Mouse (Mus musculus) adrenal gland, adult 2 months (tissue): Measurements from ENCODE around the gene Olfr577. TPM values are rescaled to one million over a fixed set of nuclear protein-coding genes. Genes with fewer than 3 reads are reported as not detected.

Experiments used
- DNase-seq: peaks from one replicate; pipeline ENCODE4 v3.0.0; 2021
- long read RNA-seq: library from polyadenylated mRNA; stranded (forward); transcript quantifications from one replicate; pipeline ENCODE4 v2.0.0, GENCODE M21; 2021
- polyA plus RNA-seq: library from polyadenylated mRNA; depleted of rRNA; stranded (reverse); fragments of >200 nt; gene quantifications from 2 replicates; pipeline ENCODE4 v1.2.3, GENCODE M21; 2012; rRNA removed
- total RNA-seq, 2 experiments: library from RNA; stranded (reverse); gene quantifications; 2 replicates each; pipeline ENCODE4 v1.2.3; 2021

The Olfr577 gene
- total RNA-seq, result not detected
- not detected in 2 replicates for polyA plus RNA-seq
- long read RNA-seq, result 0 reads

GRCm38 (mm10) chr7:102975843-102976242, at the start of gene Olfr577:
Gene Olfr577, minus strand, starts transcription at chr7:102975943.
- no peak for DNase-seq

GRCm38 (mm10) chr7:102989224-102989623, 13.5 kb upstream of the Olfr577 start, which contains the start of gene Olfr578:
Gene Olfr578, minus strand, starts transcription at chr7:102989324.
- DNase-seq, result no peak

- DNase-seq, result no peak
These were observed 1.3 kb downstream of the Olfr577 start for GRCm38 (mm10) chr7:102974399-102974798.

GRCm38 (mm10) chr7:102962360-102962759, 13.4 kb downstream of the Olfr577 start, which contains the start of gene Olfr576:
Gene Olfr576, plus strand, starts transcription at chr7:102962660.
- DNase-seq, result no peak

GRCm38 (mm10) chr7:102958593-102958992, 17.1 kb downstream of the Olfr577 start, which contains the start of gene Olfr575:
Gene Olfr575, minus strand, starts transcription at chr7:102958775.
- DNase-seq, result no peak

- no peak for DNase-seq
These were observed 17.6 kb downstream of the Olfr577 start for GRCm38 (mm10) chr7:102958137-102958536.

- DNase-seq, result no peak
These were observed 25.0 kb downstream of the Olfr577 start for GRCm38 (mm10) chr7:102950732-102951131.

- DNase-seq, result no peak
These were observed 27.6 kb downstream of the Olfr577 start, which contains the start of gene Olfr574 for GRCm38 (mm10) chr7:102948167-102948566. Gene Olfr574, plus strand, starts transcription at chr7:102948467.

- no peak for DNase-seq
These were observed 32.3 kb downstream of the Olfr577 start for GRCm38 (mm10) chr7:102943417-102943816.

- no peak for DNase-seq
These were observed 33.3 kb downstream of the Olfr577 start, which contains the start of gene Olfr573-ps1 for GRCm38 (mm10) chr7:102942475-102942874. Gene Olfr573-ps1, minus strand, starts transcription at chr7:102942575.

GRCm38 (mm10) chr7:102927105-102927504, 48.6 kb downstream of the Olfr577 start:
- no peak for DNase-seq

- no peak for DNase-seq
These were observed 51.6 kb downstream of the Olfr577 start, which contains the start of gene Olfr572 for GRCm38 (mm10) chr7:102924109-102924508. Gene Olfr572, plus strand, starts transcription at chr7:102924409.

Other genes starting within 250 kb of the Olfr577 start
- gene Olfr559, start 248.5 kb downstream of the Olfr577 start, total RNA-seq, result not detected
- gene Olfr559, start 248.5 kb downstream of the Olfr577 start, polyA plus RNA-seq, result not detected in 2 replicates
- gene Olfr560, start 216.6 kb downstream of the Olfr577 start, total RNA-seq, result not detected
- gene Olfr560, start 216.6 kb downstream of the Olfr577 start, polyA plus RNA-seq, result not detected in 2 replicates
- under 1 TPM in 1 of 2 experiments, not detected in 1; 0.24 TPM for gene Olfr78, start 216.5 kb downstream of the Olfr577 start, total RNA-seq
- 0.19 and 0.46 TPM in 2 replicates for gene Olfr78, start 216.5 kb downstream of the Olfr577 start, polyA plus RNA-seq
- not detected for gene Olfr561, start 204.7 kb downstream of the Olfr577 start, total RNA-seq
- not detected in 2 replicates for gene Olfr561, start 204.7 kb downstream of the Olfr577 start, polyA plus RNA-seq
- gene Olfr564, start 172.5 kb downstream of the Olfr577 start, total RNA-seq, result not detected
- gene Olfr564, start 172.5 kb downstream of the Olfr577 start, polyA plus RNA-seq, result not detected in 2 replicates
- not detected for gene Olfr566, start 117.2 kb downstream of the Olfr577 start, total RNA-seq
- gene Olfr566, start 117.2 kb downstream of the Olfr577 start, polyA plus RNA-seq, result not detected in 2 replicates
- not detected for gene Olfr568, start 98.8 kb downstream of the Olfr577 start, total RNA-seq
- not detected in 2 replicates for gene Olfr568, start 98.8 kb downstream of the Olfr577 start, polyA plus RNA-seq
- gene Olfr569, start 85.1 kb downstream of the Olfr577 start, total RNA-seq, result not detected
- gene Olfr569, start 85.1 kb downstream of the Olfr577 start, polyA plus RNA-seq, result not detected in 2 replicates
- not detected for gene Olfr570, start 81.4 kb downstream of the Olfr577 start, total RNA-seq
- not detected in 2 replicates for gene Olfr570, start 81.4 kb downstream of the Olfr577 start, polyA plus RNA-seq
- not detected for gene Olfr571, start 58.4 kb downstream of the Olfr577 start, total RNA-seq
- not detected in 2 replicates for gene Olfr571, start 58.4 kb downstream of the Olfr577 start, polyA plus RNA-seq
- gene Olfr572, start 51.5 kb downstream of the Olfr577 start, total RNA-seq, result not detected
- not detected in 2 replicates for gene Olfr572, start 51.5 kb downstream of the Olfr577 start, polyA plus RNA-seq
- gene Olfr573-ps1, start 33.4 kb downstream of the Olfr577 start, total RNA-seq, result not detected
- gene Olfr573-ps1, start 33.4 kb downstream of the Olfr577 start, polyA plus RNA-seq, result not detected in 2 replicates
- not detected for gene Olfr574, start 27.5 kb downstream of the Olfr577 start, total RNA-seq
- gene Olfr574, start 27.5 kb downstream of the Olfr577 start, polyA plus RNA-seq, result not detected in 2 replicates
- gene Olfr575, start 17.2 kb downstream of the Olfr577 start, total RNA-seq, result not detected
- gene Olfr575, start 17.2 kb downstream of the Olfr577 start, polyA plus RNA-seq, result not detected in 2 replicates
- gene Olfr576, start 13.3 kb downstream of the Olfr577 start, total RNA-seq, result not detected
- not detected in 2 replicates for gene Olfr576, start 13.3 kb downstream of the Olfr577 start, polyA plus RNA-seq
- gene Olfr578, start 13.4 kb upstream of the Olfr577 start, total RNA-seq, result not detected
- gene Olfr578, start 13.4 kb upstream of the Olfr577 start, polyA plus RNA-seq, result not detected in 2 replicates
- not detected for gene Olfr582, start 62.1 kb upstream of the Olfr577 start, total RNA-seq
- not detected in 2 replicates for gene Olfr582, start 62.1 kb upstream of the Olfr577 start, polyA plus RNA-seq
- not detected for gene Olfr583, start 75.4 kb upstream of the Olfr577 start, total RNA-seq
- gene Olfr583, start 75.4 kb upstream of the Olfr577 start, polyA plus RNA-seq, result not detected in 2 replicates
- not detected for gene Olfr584, start 105.9 kb upstream of the Olfr577 start, total RNA-seq
- not detected in 2 replicates for gene Olfr584, start 105.9 kb upstream of the Olfr577 start, polyA plus RNA-seq
- gene Olfr585, start 121.8 kb upstream of the Olfr577 start, total RNA-seq, result not detected
- gene Olfr585, start 121.8 kb upstream of the Olfr577 start, polyA plus RNA-seq, result not detected in 2 replicates
- gene Olfr586, start 149.7 kb upstream of the Olfr577 start, total RNA-seq, result not detected
- gene Olfr586, start 149.7 kb upstream of the Olfr577 start, polyA plus RNA-seq, result not detected in 2 replicates
- not detected for gene Olfr588-ps1, start 164.9 kb upstream of the Olfr577 start, total RNA-seq
- not detected in 2 replicates for gene Olfr588-ps1, start 164.9 kb upstream of the Olfr577 start, polyA plus RNA-seq
- gene Olfr589, start 180.4 kb upstream of the Olfr577 start, total RNA-seq, result not detected
- gene Olfr589, start 180.4 kb upstream of the Olfr577 start, polyA plus RNA-seq, result not detected in 2 replicates
- not detected for gene Olfr591, start 202.4 kb upstream of the Olfr577 start, total RNA-seq
- not detected in 2 replicates for gene Olfr591, start 202.4 kb upstream of the Olfr577 start, polyA plus RNA-seq
- not detected for gene Olfr592, start 208.9 kb upstream of the Olfr577 start, total RNA-seq
- not detected in 2 replicates for gene Olfr592, start 208.9 kb upstream of the Olfr577 start, polyA plus RNA-seq
- not detected for gene Olfr593, start 235.9 kb upstream of the Olfr577 start, total RNA-seq
- not detected in 2 replicates for gene Olfr593, start 235.9 kb upstream of the Olfr577 start, polyA plus RNA-seq
- not detected for gene Olfr594, start 241.1 kb upstream of the Olfr577 start, total RNA-seq
- gene Olfr594, start 241.1 kb upstream of the Olfr577 start, polyA plus RNA-seq, result not detected in 2 replicates